Mouse (Mus musculus): ENCODE data around the gene Ccdc33. TPM values are rescaled to one million over a fixed set of nuclear protein-coding genes. Genes with fewer than 3 reads are reported as not detected.
A peak's percentile ranks its signal among the peaks of the same experiment; 100 is the strongest.

Ccdc33 gene
- total RNA-seq, 4 experiments from 2014 or later: 0.26 to 0.44 (median 0.30) TPM; not detected in 1

GRCm38 (mm10) chr9:58049186-58049585 lies 69.4 kb downstream of the Ccdc33 start:
- no peak for DNase-seq (ENCODE audit: low spot score)

- no peak for DNase-seq (ENCODE audit: low spot score)
Observed at GRCm38 (mm10) chr9:58048621-58049020, 70.0 kb downstream of the Ccdc33 start.

- no peak for DNase-seq (ENCODE audit: low spot score)
Observed at GRCm38 (mm10) chr9:58047061-58047460, 71.6 kb downstream of the Ccdc33 start.

GRCm38 (mm10) chr9:58045646-58046045 lies 73.0 kb downstream of the Ccdc33 start:
- DNase-seq (ENCODE audit: low spot score): no peak

- no peak for DNase-seq (ENCODE audit: low spot score)
Observed at GRCm38 (mm10) chr9:58044828-58045227, 73.8 kb downstream of the Ccdc33 start.

- peak; percentile 59 for DNase-seq (ENCODE audit: low spot score)
Observed at GRCm38 (mm10) chr9:58043496-58044017, 75.1 kb downstream of the Ccdc33 start.

GRCm38 (mm10) chr9:58042391-58042790 lies 76.2 kb downstream of the Ccdc33 start:
- peak; percentile 45 for DNase-seq (ENCODE audit: low spot score)

- no peak for DNase-seq (ENCODE audit: low spot score)
Observed at GRCm38 (mm10) chr9:58040977-58041376, 77.6 kb downstream of the Ccdc33 start.

- DNase-seq (ENCODE audit: low spot score): peak; percentile 75
Observed at GRCm38 (mm10) chr9:58038500-58039168, 80.0 kb downstream of the Ccdc33 start.

GRCm38 (mm10) chr9:58036961-58037360 lies 81.7 kb downstream of the Ccdc33 start:
- no peak for DNase-seq (ENCODE audit: low spot score)

- DNase-seq (ENCODE audit: low spot score): no peak
Observed at GRCm38 (mm10) chr9:58035951-58036698, 82.5 kb downstream of the Ccdc33 start.

GRCm38 (mm10) chr9:58035519-58035918 lies 83.1 kb downstream of the Ccdc33 start:
- no peak for DNase-seq (ENCODE audit: low spot score)

- DNase-seq (ENCODE audit: low spot score): no peak
Observed at GRCm38 (mm10) chr9:58031895-58032294, 86.7 kb downstream of the Ccdc33 start.

GRCm38 (mm10) chr9:58029635-58030034 lies 89.0 kb downstream of the Ccdc33 start:
- DNase-seq (ENCODE audit: low spot score): no peak

- DNase-seq (ENCODE audit: low spot score): no peak
Observed at GRCm38 (mm10) chr9:58028841-58029240, 89.8 kb downstream of the Ccdc33 start.

- no peak for DNase-seq (ENCODE audit: low spot score)
Observed at GRCm38 (mm10) chr9:58027426-58028180, 91.0 kb downstream of the Ccdc33 start.

GRCm38 (mm10) chr9:58025995-58026394 lies 92.6 kb downstream of the Ccdc33 start:
- no peak for DNase-seq (ENCODE audit: low spot score)

- no peak for DNase-seq (ENCODE audit: low spot score)
Observed at GRCm38 (mm10) chr9:58018385-58018784, 100.2 kb downstream of the Ccdc33 start.

- DNase-seq (ENCODE audit: low spot score): no peak
Observed at GRCm38 (mm10) chr9:58016962-58017361, 101.7 kb downstream of the Ccdc33 start.

GRCm38 (mm10) chr9:58015856-58016255 lies 102.8 kb downstream of the Ccdc33 start:
- DNase-seq (ENCODE audit: low spot score): no peak

- no peak for DNase-seq (ENCODE audit: low spot score)
Observed at GRCm38 (mm10) chr9:58014393-58015160, 104.0 kb downstream of the Ccdc33 start.

Measured in heart, adult 8-10 months (tissue).